Mouse (Mus musculus): ENCODE results near the gene Tcaf1. TPM values are rescaled to one million over a fixed set of nuclear protein-coding genes. Genes with fewer than 3 reads are reported as not detected.

The Tcaf1 gene
- total and polyA plus RNA-seq, 2 experiments, result 1.6 to 2.5 TPM

GRCm38 (mm10) chr6:42676011-42676410, 33.9 kb downstream of the Tcaf1 start:
- Histone ChIP-seq H3K79me2 (ENCODE audit: control insufficient read depth, insufficient read depth, low read length) (no peaks in the 10 kb centered on the region), H3K9ac (ENCODE audit: low read depth, low read length) (no peak overlapping the region), H3K4me1 (ENCODE audit: control insufficient read depth, insufficient read depth, low read length) (no peaks in the 10 kb centered on the region), H3K4me3 (ENCODE audit: insufficient read depth, low read depth, low read length) (no peak overlapping the region), H3K27ac (replicated peaks; ENCODE audit: insufficient read depth, low read depth, low read length) (no peak overlapping the region), H3K36me3 (ENCODE audit: control insufficient read depth, insufficient read depth, low read length) (peaks cover 6% of the 10 kb centered on the region; the same call in 1 of the 2 replicates), H3K27me3 (ENCODE audit: control insufficient read depth, insufficient read depth, low read length) (no peaks in the 10 kb centered on the region)
- 94% methylated on average over 3 of the region's 3 CpGs for WGBS
- no peak for DNase-seq (ENCODE audit: extremely low read depth, low read depth, low spot score)
- TF ChIP-seq POLR2A (IDR thresholded peaks at IDR 0.05; ENCODE audit: extremely low read depth, insufficient read depth, low read length) (no peak), CTCF (IDR thresholded peaks at IDR 0.05; ENCODE audit: low read depth, low read length) (no peak)

GRCm38 (mm10) chr6:42671767-42672166, 38.1 kb downstream of the Tcaf1 start:
- Histone ChIP-seq H3K4me3 (ENCODE audit: insufficient read depth, low read depth, low read length) (no peak overlapping the region), H3K79me2 (ENCODE audit: control insufficient read depth, insufficient read depth, low read length) (no peaks in the 10 kb centered on the region), H3K4me1 (ENCODE audit: control insufficient read depth, insufficient read depth, low read length) (no peaks in the 10 kb centered on the region), H3K9ac (ENCODE audit: low read depth, low read length) (no peak overlapping the region), H3K27ac (replicated peaks; ENCODE audit: insufficient read depth, low read depth, low read length) (no peak overlapping the region), H3K36me3 (ENCODE audit: control insufficient read depth, insufficient read depth, low read length) (peaks cover 6% of the 10 kb centered on the region; the same call in 1 of the 2 replicates), H3K27me3 (ENCODE audit: control insufficient read depth, insufficient read depth, low read length) (no peaks in the 10 kb centered on the region)
- 75% methylated on average over 1 of the region's 1 CpGs for WGBS
- DNase-seq (ENCODE audit: extremely low read depth, low read depth, low spot score), result no peak
- TF ChIP-seq CTCF (IDR thresholded peaks at IDR 0.05; ENCODE audit: low read depth, low read length) (no peak), POLR2A (IDR thresholded peaks at IDR 0.05; ENCODE audit: extremely low read depth, insufficient read depth, low read length) (no peak)

DNA sequence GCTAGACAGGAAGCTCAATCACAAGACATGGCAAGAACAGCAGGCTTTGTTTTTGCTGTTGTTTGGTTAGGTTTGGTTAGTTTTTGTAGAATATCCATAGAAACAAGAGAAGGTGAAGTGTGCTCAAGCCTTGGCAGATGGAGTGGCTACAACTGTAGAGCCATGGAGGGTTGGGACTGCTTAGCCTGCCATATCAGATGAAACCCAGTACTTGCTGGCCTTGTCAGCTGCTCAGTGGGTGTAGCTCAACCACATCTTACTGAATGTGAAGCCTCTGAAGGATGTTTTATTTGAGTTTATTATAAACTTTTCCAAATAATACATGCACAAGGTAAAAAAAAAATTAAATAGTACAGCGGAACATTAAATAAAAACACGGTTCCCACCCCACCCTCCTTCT, 42.2 kb downstream of the Tcaf1 start:
- H3K4me3 ChIP-seq (ENCODE audit: insufficient read depth, low read depth, low read length), result no peak overlapping the region
- no peak overlapping the region for H3K9ac ChIP-seq (ENCODE audit: low read depth, low read length)
- H3K27me3 ChIP-seq (ENCODE audit: control insufficient read depth, insufficient read depth, low read length), result no peaks in the 10 kb centered on the region
- H3K79me2 ChIP-seq (ENCODE audit: control insufficient read depth, insufficient read depth, low read length), result no peaks in the 10 kb centered on the region
- peaks cover 1% of the 10 kb centered on the region; the same call in 1 of the 2 replicates for H3K36me3 ChIP-seq (ENCODE audit: control insufficient read depth, insufficient read depth, low read length)
- DNase-seq (ENCODE audit: extremely low read depth, low read depth, low spot score), result no peak
- no peak for TF ChIP-seq CTCF (IDR thresholded peaks at IDR 0.05; ENCODE audit: low read depth, low read length)
- TF ChIP-seq POLR2A (IDR thresholded peaks at IDR 0.05; ENCODE audit: extremely low read depth, insufficient read depth, low read length), result no peak
- WGBS, result 92% methylated on average over 2 of the region's 2 CpGs
- no peaks in the 10 kb centered on the region for H3K4me1 ChIP-seq (ENCODE audit: control insufficient read depth, insufficient read depth, low read length)
- H3K27ac ChIP-seq (replicated peaks; ENCODE audit: insufficient read depth, low read depth, low read length), result no peak overlapping the region

DNA sequence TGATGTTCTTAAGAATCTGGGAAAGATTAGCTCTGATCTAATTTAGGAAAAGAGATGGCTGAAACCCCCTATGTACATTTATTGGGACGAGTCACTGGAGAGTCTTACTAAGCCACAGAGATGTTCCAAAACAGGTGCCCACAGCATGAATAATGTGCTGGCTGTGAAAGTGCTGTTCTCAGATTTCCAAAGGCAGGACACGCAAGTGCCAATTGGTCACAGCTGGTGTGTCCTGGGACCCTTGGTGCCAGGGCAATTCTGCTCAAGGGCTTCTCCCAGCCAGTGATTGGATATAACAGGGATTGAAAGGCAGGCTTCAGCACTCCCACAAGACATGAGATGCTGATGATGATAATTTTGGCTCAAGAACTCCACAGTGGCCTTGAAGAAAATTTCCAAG, 48.1 kb downstream of the Tcaf1 start:
- no peaks in the 10 kb centered on the region for H3K4me1 ChIP-seq (ENCODE audit: control insufficient read depth, insufficient read depth, low read length)
- H3K9ac ChIP-seq (ENCODE audit: low read depth, low read length), result no peak overlapping the region
- no peak overlapping the region for H3K27ac ChIP-seq (replicated peaks; ENCODE audit: insufficient read depth, low read depth, low read length)
- H3K79me2 ChIP-seq (ENCODE audit: control insufficient read depth, insufficient read depth, low read length), result no peaks in the 10 kb centered on the region
- no peak overlapping the region for H3K4me3 ChIP-seq (ENCODE audit: insufficient read depth, low read depth, low read length)
- WGBS, result 64% methylated on average over 2 of the region's 2 CpGs
- DNase-seq (ENCODE audit: extremely low read depth, low read depth, low spot score), result no peak
- H3K27me3 ChIP-seq (ENCODE audit: control insufficient read depth, insufficient read depth, low read length), result no peaks in the 10 kb centered on the region; the same call in 1 of the 2 replicates
- no peak for TF ChIP-seq CTCF (IDR thresholded peaks at IDR 0.05; ENCODE audit: low read depth, low read length)
- H3K36me3 ChIP-seq (ENCODE audit: control insufficient read depth, insufficient read depth, low read length), result no peaks in the 10 kb centered on the region

DNA sequence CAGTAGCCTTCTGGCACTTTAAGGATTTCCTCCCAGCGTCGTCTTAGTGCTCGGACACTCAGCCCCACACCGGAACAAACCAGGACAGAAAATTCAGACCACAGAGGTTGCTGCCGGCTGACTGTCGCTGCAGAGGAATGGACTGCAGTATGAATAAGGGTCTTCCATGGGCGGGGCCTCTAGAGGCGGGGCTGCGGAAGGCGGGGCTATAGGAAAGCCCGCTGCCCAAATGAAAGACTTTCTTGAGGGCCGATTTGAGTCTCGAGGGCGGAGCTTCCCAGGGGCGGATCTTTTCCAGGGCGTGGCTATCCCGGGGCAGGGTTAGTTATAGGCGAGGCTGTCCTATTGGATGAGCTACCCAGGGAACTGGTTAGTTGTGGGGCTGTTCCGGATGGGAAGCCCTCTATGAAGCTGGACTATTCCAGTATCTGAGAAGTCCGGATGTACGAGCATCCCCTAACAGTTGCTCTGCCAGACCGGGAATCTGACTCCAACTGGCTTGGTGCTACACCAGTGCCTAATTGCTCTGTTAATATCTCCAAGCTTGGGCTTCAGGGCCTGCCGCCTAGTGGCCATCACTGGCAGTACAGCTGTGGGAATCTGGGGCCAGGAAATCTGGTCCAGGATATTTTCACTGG, 64.9 kb downstream of the Tcaf1 start, which contains the start of gene Tcaf2:
Gene Tcaf2, minus strand, starts transcription at position 343 of the 638 bp plus-strand sequence.
- Histone ChIP-seq H3K36me3 (ENCODE audit: control insufficient read depth, insufficient read depth, low read length) (no peaks in the 10 kb centered on the region), H3K4me1 (ENCODE audit: control insufficient read depth, insufficient read depth, low read length) (no peaks in the 10 kb centered on the region), H3K27ac (replicated peaks; ENCODE audit: insufficient read depth, low read depth, low read length) (no peak within 1 kb of the TSS), H3K9ac (ENCODE audit: low read depth, low read length) (no peak within 1 kb of the TSS; the same call in 1 of the 2 replicates), H3K79me2 (ENCODE audit: control insufficient read depth, insufficient read depth, low read length) (no peaks in the 10 kb centered on the region), H3K27me3 (ENCODE audit: control insufficient read depth, insufficient read depth, low read length) (no peaks in the 10 kb centered on the region), H3K4me3 (ENCODE audit: insufficient read depth, low read depth, low read length) (peak within 1 kb of the TSS; percentile 53)
- peak; percentile 63 for DNase-seq (ENCODE audit: extremely low read depth, low read depth, low spot score)
- WGBS, result 3% methylated on average over 23 of the region's 23 CpGs
- no peak for TF ChIP-seq POLR2A (IDR thresholded peaks at IDR 0.05; ENCODE audit: extremely low read depth, insufficient read depth, low read length)
- TF ChIP-seq CTCF (IDR thresholded peaks at IDR 0.05; ENCODE audit: low read depth, low read length), result peak; percentile 92

DNA sequence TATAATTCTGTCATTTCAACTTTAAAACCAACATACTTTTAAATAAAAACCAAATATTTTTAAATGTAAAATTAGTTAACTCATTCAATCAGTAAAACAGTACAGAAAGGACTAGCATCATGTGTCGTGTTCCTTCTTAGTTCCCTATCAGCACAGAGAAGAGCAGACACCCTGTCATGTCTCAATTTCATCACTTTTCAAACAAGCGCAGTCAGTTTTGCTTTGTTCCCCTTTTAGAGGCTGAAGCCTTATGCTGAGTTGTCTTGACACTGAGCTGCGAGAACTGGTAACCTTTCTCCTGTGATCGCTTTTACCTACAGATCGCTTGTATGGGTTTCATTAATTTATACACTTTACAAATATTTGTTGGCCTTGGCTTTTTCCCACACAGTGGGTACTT, 75.5 kb downstream of the Tcaf1 start:
- TF ChIP-seq POLR2A (IDR thresholded peaks at IDR 0.05; ENCODE audit: extremely low read depth, insufficient read depth, low read length), result no peak
- TF ChIP-seq CTCF (IDR thresholded peaks at IDR 0.05; ENCODE audit: low read depth, low read length), result no peak
- DNase-seq (ENCODE audit: extremely low read depth, low read depth, low spot score), result no peak
- Histone ChIP-seq H3K4me1 (ENCODE audit: control insufficient read depth, insufficient read depth, low read length) (no peaks in the 10 kb centered on the region), H3K9ac (ENCODE audit: low read depth, low read length) (no peak overlapping the region), H3K27ac (replicated peaks; ENCODE audit: insufficient read depth, low read depth, low read length) (no peak overlapping the region), H3K4me3 (ENCODE audit: insufficient read depth, low read depth, low read length) (no peak overlapping the region), H3K79me2 (ENCODE audit: control insufficient read depth, insufficient read depth, low read length) (no peaks in the 10 kb centered on the region), H3K27me3 (ENCODE audit: control insufficient read depth, insufficient read depth, low read length) (no peaks in the 10 kb centered on the region), H3K36me3 (ENCODE audit: control insufficient read depth, insufficient read depth, low read length) (no peaks in the 10 kb centered on the region)
- 85% methylated on average over 5 of the region's 5 CpGs for WGBS

Measured in liver, adult 2 months (tissue).